8 mouse cellular contexts compared by ENCODE assay signal in the genomic region with DNA sequence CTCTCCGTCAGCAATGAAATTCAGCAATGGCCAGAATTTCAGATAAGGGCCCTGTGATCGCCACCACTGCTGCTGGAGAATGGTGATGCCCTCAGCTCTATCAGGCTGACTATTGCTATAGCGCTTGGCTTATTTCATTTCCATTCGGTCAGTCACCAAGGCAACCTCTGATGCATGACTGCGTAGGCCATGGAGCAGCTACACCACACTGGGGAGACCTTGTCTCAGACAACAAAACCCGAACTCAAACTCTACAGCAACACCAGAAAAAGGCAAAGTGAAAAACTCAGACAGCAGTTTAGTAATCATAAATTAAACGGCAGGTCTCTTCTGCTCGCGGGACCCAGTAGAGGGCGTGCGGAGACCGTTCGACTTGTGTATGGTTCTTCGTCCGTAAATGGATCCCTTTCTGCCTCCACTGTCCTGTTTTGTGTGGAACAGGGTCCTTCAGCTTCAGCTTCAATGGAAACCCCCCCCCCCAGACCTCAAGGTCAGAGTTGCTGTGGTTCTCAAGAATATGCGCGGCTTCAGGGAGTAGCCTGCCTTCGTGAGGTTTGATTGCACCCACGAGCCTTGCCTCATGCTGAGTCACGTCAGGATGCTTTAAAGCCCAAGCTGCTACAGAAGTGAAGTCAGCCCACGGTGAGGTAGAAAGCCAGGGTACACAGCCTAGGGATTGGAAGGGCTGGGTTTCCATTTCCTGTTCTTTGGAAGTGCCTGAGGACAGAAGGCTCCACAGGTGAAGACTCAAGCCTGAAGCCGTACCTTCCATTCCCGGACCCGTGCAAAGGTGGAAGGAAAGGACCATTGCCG. TPM values are rescaled to one million over a fixed set of nuclear protein-coding genes. Genes with fewer than 3 reads are reported as not detected.
DNase-seq lines count a peak whose midpoint lies in the region; ATAC-seq and TF ChIP-seq lines count a peak whose summit lies in the region.

No protein-coding gene starts in this region.

- TF ChIP-seq CTCF in CH12.LX (conservative IDR thresholded peaks at IDR 0.05 in 1 of 2, IDR thresholded peaks at IDR 0.05 in 1 of 2; ENCODE audit: low read depth in 2 of 2, low read length in 2 of 2): peak in 1 of 2 experiments; percentile 21; a peak in 2 of 4 replicates
- peak; percentile 36; the same call in 1 of the 2 replicates for TF ChIP-seq CTCF in small intestine, adult 2 months (IDR thresholded peaks at IDR 0.05; ENCODE audit: extremely low read depth, insufficient read length, insufficient replicate concordance, low read depth, low read length)

- TF ChIP-seq RAD21 in CH12.LX (IDR thresholded peaks at IDR 0.05; ENCODE audit: low read depth, low read length): peak; percentile 8

- dilution Hi-C loops in CH12.LX (cut with MboI; ENCODE audit: extremely low pct_ligation_motif_present, extremely low pct_unique_long_range_greater_than_20kb, low sequenced_read_pairs): no loop called here

- peak; percentile 47 for DNase-seq in adrenal gland, postnatal 10 days
- DNase-seq in adrenal gland, adult 18-20 months (ENCODE audit: low spot score in 2 of 2): no peak
- no peak for DNase-seq in CH12.LX (ENCODE audit: extremely low read depth)
- no peak for DNase-seq in forebrain, embryonic 10.5 days (ENCODE audit: extremely low spot score, low spot score)
- DNase-seq in cerebellum, adult 11-12 months: no peak

- 39% methylated on average over 25 of the region's 25 CpGs for WGBS in forebrain, embryonic 10.5 days
- 36% methylated on average over 25 of the region's 25 CpGs for WGBS in intestine, embryonic 15.5 days
- WGBS in liver, embryonic 12.5 days (ENCODE audit: insufficient replicate concordance): 36% methylated on average over 25 of the region's 25 CpGs
- 37% methylated on average over 25 of the region's 25 CpGs for WGBS in small intestine, adult 2 months

- peaks cover 2% of the 10 kb centered on the region for H3K9me3 ChIP-seq in CH12.LX (replicated peaks; ENCODE audit: low read length)
- no peaks in the 10 kb centered on the region for H3K9me3 ChIP-seq in forebrain, embryonic 10.5 days
- no peaks in the 10 kb centered on the region for H3K9me3 ChIP-seq in intestine, embryonic 15.5 days
- H3K9me3 ChIP-seq in liver, embryonic 12.5 days (replicated peaks): no peaks in the 10 kb centered on the region

- H3K36me3 ChIP-seq in CH12.LX (replicated peaks in 1 of 2; ENCODE audit: control insufficient read depth in 1 of 2, insufficient read depth in 1 of 2, low read length in 1 of 2): no peaks in the 10 kb centered on the region
- no peaks in the 10 kb centered on the region for H3K36me3 ChIP-seq in forebrain, embryonic 10.5 days (replicated peaks)
- H3K36me3 ChIP-seq in intestine, embryonic 15.5 days: no peaks in the 10 kb centered on the region
- H3K36me3 ChIP-seq in liver, embryonic 12.5 days: no peaks in the 10 kb centered on the region
- no peaks in the 10 kb centered on the region for H3K36me3 ChIP-seq in small intestine, adult 2 months (ENCODE audit: control insufficient read depth, insufficient read depth, low read length)

- no peak overlapping the region for H3K9ac ChIP-seq in CH12.LX (ENCODE audit: insufficient read depth, low read depth)
- H3K9ac ChIP-seq in intestine, embryonic 15.5 days: no peak overlapping the region
- H3K9ac ChIP-seq in liver, embryonic 12.5 days: no peak overlapping the region

- TF ChIP-seq POLR2A in CH12.LX (IDR thresholded peaks at IDR 0.05; ENCODE audit: low read depth, low read length): no peak
- no peak for TF ChIP-seq POLR2A in small intestine, adult 2 months (IDR thresholded peaks at IDR 0.05; ENCODE audit: low read depth, low read length)

- in situ Hi-C loops in CH12.LX (cut with MboI; ENCODE audit: low pct_ligation_motif_present, low pct_unique_long_range_greater_than_20kb, low sequenced_read_pairs): no loop called here

- H3K27me3 ChIP-seq in CH12.LX (replicated peaks): peaks cover 23% of the 10 kb centered on the region
- peaks cover 38% of the 10 kb centered on the region for H3K27me3 ChIP-seq in forebrain, embryonic 10.5 days (ENCODE audit: poor library complexity, severe bottlenecking)
- H3K27me3 ChIP-seq in intestine, embryonic 15.5 days (replicated peaks): no peaks in the 10 kb centered on the region
- H3K27me3 ChIP-seq in liver, embryonic 12.5 days (replicated peaks): no peaks in the 10 kb centered on the region
- H3K27me3 ChIP-seq in small intestine, adult 2 months (ENCODE audit: control insufficient read depth, insufficient read depth, low read length): no peaks in the 10 kb centered on the region

- H3K4me1 ChIP-seq in CH12.LX (ENCODE audit: control insufficient read depth in 1 of 2, insufficient read depth in 2 of 2): peaks cover 2 to 5% of the 10 kb centered on the region in 2 experiments; a peak in 3 of 4 replicates
- peaks cover 10% of the 10 kb centered on the region for H3K4me1 ChIP-seq in forebrain, embryonic 10.5 days
- no peaks in the 10 kb centered on the region for H3K4me1 ChIP-seq in intestine, embryonic 15.5 days (replicated peaks)
- H3K4me1 ChIP-seq in liver, embryonic 12.5 days: peaks cover 16% of the 10 kb centered on the region
- no peaks in the 10 kb centered on the region for H3K4me1 ChIP-seq in small intestine, adult 2 months (ENCODE audit: control insufficient read depth, insufficient read depth, insufficient read length, low read length)

- no peak for TF ChIP-seq EP300 in CH12.LX (IDR thresholded peaks at IDR 0.05; ENCODE audit: low read length)

- no peak for ATAC-seq in intestine, embryonic 15.5 days
- no peak for ATAC-seq in liver, embryonic 12.5 days

- H3K4me2 ChIP-seq in CH12.LX (ENCODE audit: insufficient read depth, low read depth, poor library complexity, severe bottlenecking): no peak overlapping the region
- peak overlapping the region; percentile 52 for H3K4me2 ChIP-seq in intestine, embryonic 15.5 days (replicated peaks)
- H3K4me2 ChIP-seq in liver, embryonic 12.5 days: peak overlapping the region; percentile 50

- no peak overlapping the region for H3K27ac ChIP-seq in CH12.LX (ENCODE audit: insufficient read depth, low read depth)
- no peak overlapping the region for H3K27ac ChIP-seq in forebrain, embryonic 10.5 days
- no peak overlapping the region for H3K27ac ChIP-seq in intestine, embryonic 15.5 days
- peak overlapping the region; percentile 61 for H3K27ac ChIP-seq in liver, embryonic 12.5 days
- H3K27ac ChIP-seq in small intestine, adult 2 months (ENCODE audit: insufficient read depth, low read depth, low read length): no peak overlapping the region

- H3K4me3 ChIP-seq in CH12.LX (replicated peaks in 1 of 3; ENCODE audit: low read depth in 2 of 3, low read length in 2 of 3, poor library complexity in 1 of 3): no peak overlapping the region
- H3K4me3 ChIP-seq in forebrain, embryonic 10.5 days: peak overlapping the region; percentile 31
- H3K4me3 ChIP-seq in intestine, embryonic 15.5 days (replicated peaks): no peak overlapping the region
- H3K4me3 ChIP-seq in liver, embryonic 12.5 days: peak overlapping the region; percentile 26
- H3K4me3 ChIP-seq in small intestine, adult 2 months (ENCODE audit: low read depth, low read length): no peak overlapping the region

- no peaks in the 10 kb centered on the region for H3K79me2 ChIP-seq in CH12.LX (replicated peaks; ENCODE audit: control insufficient read depth, extremely low read depth, insufficient read depth, poor library complexity, severe bottlenecking)

TF ChIP-seq in CH12.LX, 34 proteins besides CTCF, POLR2A, EP300 and RAD21:
- TF ChIP-seq MXI1 (IDR thresholded peaks at IDR 0.05; ENCODE audit: low read depth, low read length) (no peak), KAT2A (IDR thresholded peaks at IDR 0.05; ENCODE audit: insufficient replicate concordance, low read length) (no peak), MEF2A (IDR thresholded peaks at IDR 0.05; ENCODE audit: borderline replicate concordance, low read depth, low read length) (no peak), USF2 (conservative IDR thresholded peaks at IDR 0.05; ENCODE audit: low read depth, low read length) (no peak), PAX5 (IDR thresholded peaks at IDR 0.05; ENCODE audit: low read length) (no peak), ZNF384 (IDR thresholded peaks at IDR 0.05; ENCODE audit: low read depth, low read length) (no peak)

RNA-seq across cellular contexts. Expression of gene Msx2, which starts 30.5 kb away (rescaled TPM):
- total RNA-seq in adrenal gland, postnatal 10 days (2021): under 1 TPM in 1 of 2 experiments, not detected in 1; 0.15 TPM
- under 1 TPM; 0.27 to 0.58 TPM for total RNA-seq in adrenal gland, adult 18-20 months (2021)
- total RNA-seq in CH12.LX (2012; rRNA removed) (not detected in 2 replicates), CH12.LX (2014; rRNA removed) (not detected in 2 replicates)
- not detected in 2 replicates for polyA plus RNA-seq in CH12.LX (2012; ENCODE audit: insufficient read length, low read depth)
- polyA plus RNA-seq in forebrain, embryonic 10.5 days (2016; fragmentation: Nextera tagmentation; extraction: Ambion mirVana): 17.3 and 19.7 TPM in 2 replicates
- polyA plus RNA-seq in intestine, embryonic 15.5 days (2015; fragmentation: Nextera tagmentation; extraction: Ambion mirVana): 0.21 and 0.33 TPM in 2 replicates
- polyA plus RNA-seq in liver, embryonic 12.5 days (2016; fragmentation: Nextera tagmentation; extraction: Ambion mirVana): 0.32 and 0.33 TPM in 2 replicates
- 0.11 TPM in 1 of 2 replicates, not detected in the other for polyA plus RNA-seq in small intestine, adult 2 months (2012; rRNA removed)

Comparison
In these comparisons a context has a peak if more than half of its experiments do, and no peak if none do; other contexts are left out.
1. H3K4me3 ChIP-seq: peak in forebrain, embryonic 10.5 days (single experiment) and liver, embryonic 12.5 days (single experiment); none in CH12.LX (0 of 3), intestine, embryonic 15.5 days (single experiment) and small intestine, adult 2 months (single experiment).
2. RNA of gene Msx2, which starts 30.5 kb away (polyA plus RNA-seq): 17.3 to 19.7 TPM in forebrain, embryonic 10.5 days; 0.21 to 0.33 TPM in intestine, embryonic 15.5 days, 0.32 to 0.33 TPM in liver, embryonic 12.5 days, not detected in CH12.LX and 0.11 TPM in small intestine, adult 2 months; every median in the first group is over 10 times any median in the second.